Comparison of ENCODE assay signal across 16 mouse cellular contexts in the genomic region with DNA sequence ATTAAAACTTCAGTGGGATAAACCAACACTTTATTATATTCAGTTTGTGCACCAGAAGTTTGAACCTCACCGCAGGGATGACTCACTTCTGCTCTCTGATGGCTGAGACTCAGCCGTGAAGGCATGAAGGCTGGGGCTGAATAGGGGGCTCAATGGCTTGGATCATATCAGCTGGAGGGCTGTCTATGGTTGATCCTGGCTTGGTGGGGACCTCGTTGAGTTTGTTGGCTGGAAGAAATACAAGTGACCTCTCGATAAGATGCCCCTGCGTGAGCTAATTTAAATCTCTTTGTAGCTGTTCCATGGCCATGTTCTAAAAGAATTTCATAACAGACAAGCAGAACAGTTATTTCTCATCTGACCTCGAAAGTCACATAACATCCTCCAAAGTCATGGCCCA.
"Had no signal": no experiment of that assay in that cellular context is flagged by ENCODE, and none has a peak within 500 bp of the region (broad histone marks: within the 10 kb centered on the region; RNA-seq: fewer than 3 reads in every experiment).

No protein-coding gene starts in this region.

- H3K4me3 ChIP-seq: midbrain, embryonic 10.5 days; midbrain, embryonic 12.5 days; myocyte; neural tube, embryonic 13.5 days; neural tube, embryonic 15.5 days; stomach, embryonic 15.5 days had no signal

- H3K27ac ChIP-seq: midbrain, embryonic 10.5 days; midbrain, embryonic 12.5 days; neural tube, embryonic 13.5 days; neural tube, embryonic 15.5 days; stomach, embryonic 15.5 days; stomach, postnatal 0 days had no signal

- DNase-seq: lung, embryonic 14.5 days; lung, postnatal 10 days; lung, postnatal 4 days; midbrain, embryonic 14.5 days; retina, postnatal 1 day; right cerebral cortex, adult 18-20 months; thymus, adult 2 months; thymus, postnatal 25 days; thymus, postnatal 4 days had no signal
